Mouse (Mus musculus) bone marrow macrophage, adult 2 months (primary cell): ENCODE data around the gene Car3.

ENCODE experiments used
- CTCF ChIP-seq: IDR thresholded peaks from 2 replicates; pipeline ENCODE4 v1.5.1; 2012; ENCODE audit warnings: low read depth, mild to moderate bottlenecking, low read length, moderate library complexity
- POLR2A ChIP-seq: IDR thresholded peaks from 2 replicates; pipeline ENCODE4 v1.6.1; 2012; ENCODE audit warnings: mild to moderate bottlenecking, low read depth, low read length, borderline replicate concordance

- TF ChIP-seq POLR2A = no peak
- TF ChIP-seq CTCF = peak; percentile 60
These were observed 6.5 kb downstream of the Car3 start for GRCm38 (mm10) chr3:14869779-14870178.
